Comparison of ENCODE assay signal across 12 mouse cellular contexts in genomic region chr19:18444324-18444723, GRCm38 (mm10).
"Had no signal": no experiment of that assay in that cellular context is flagged by ENCODE, and none has a peak within 500 bp of the region (broad histone marks: within the 10 kb centered on the region; RNA-seq: fewer than 3 reads in every experiment).

No protein-coding gene starts in this region.

- DNase-seq: retina, postnatal 1 day; right cerebral cortex, adult 18-20 months; right cerebral cortex, postnatal 14 days; right cerebral cortex, postnatal 25 days; right cerebral cortex, postnatal 4 days; spleen, adult 18-20 months; thymus, adult 18-20 months; thymus, adult 2 months; thymus, postnatal 14 days; thymus, postnatal 25 days; thymus, postnatal 36 days; thymus, postnatal 4 days had no signal
